30 mouse cellular contexts compared by ENCODE assay signal in the genomic region with DNA sequence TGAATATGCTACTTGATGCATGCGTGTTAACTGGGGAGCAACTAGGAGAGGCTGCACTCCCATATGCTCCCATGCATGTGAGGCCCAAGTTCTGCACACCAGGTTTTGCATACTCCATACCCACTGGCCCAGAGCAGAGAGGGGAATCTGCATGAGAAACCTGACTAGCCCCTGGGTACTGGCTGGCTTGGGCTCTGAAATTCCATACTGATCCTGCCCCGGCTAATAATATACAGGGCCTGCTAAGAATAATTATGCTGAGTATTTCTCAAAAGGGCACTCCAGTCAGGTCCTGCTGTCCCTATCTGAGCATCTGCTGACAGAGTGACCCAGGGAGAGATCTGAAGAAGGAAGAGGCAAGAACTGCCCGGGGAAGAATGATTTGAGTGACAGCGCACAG.
A peak's percentile ranks its signal among the peaks of the same experiment; 100 is the strongest.
DNase-seq lines count a peak whose midpoint lies in the region; ATAC-seq lines count a peak whose summit lies in the region.
"Had no signal": no experiment of that assay in that cellular context is flagged by ENCODE, and none has a peak within 500 bp of the region (broad histone marks: within the 10 kb centered on the region; RNA-seq: fewer than 3 reads in every experiment).

No protein-coding gene starts in this region.

- no peak for DNase-seq in hindbrain, embryonic 10.5 days (ENCODE audit: low spot score)
- DNase-seq in midbrain, embryonic 11.5 days (ENCODE audit: low spot score, missing footprints) = no peak
- peak; percentile 67 for DNase-seq in gastrocnemius, postnatal 25 days
- DNase-seq in skeletal muscle tissue, adult 2 months (ENCODE audit: low read depth, low spot score) = peak; percentile 84
- DNase-seq in kidney, adult 11 months = no peak
- DNase-seq: adrenal gland, postnatal 25 days; B cell, adult 2 months; cerebellum, adult 18-20 months; cerebellum, postnatal 10 days; forebrain, postnatal 0 days; heart, postnatal 36 days; kidney, adult 18-20 months; kidney, postnatal 36 days; liver, embryonic 13.5 days; lung, adult 18-20 months; lung, postnatal 4 days; retina, postnatal 1 day; right cerebral cortex, postnatal 14 days; thymus, adult 18-20 months; thymus, postnatal 25 days had no signal

- no peak overlapping the region for H3K27ac ChIP-seq in hindbrain, embryonic 12.5 days
- H3K27ac ChIP-seq in hindbrain, embryonic 10.5 days = no peak overlapping the region
- peak overlapping the region; percentile 60; the same call in 1 of the 2 replicates for H3K27ac ChIP-seq in midbrain, embryonic 12.5 days (replicated peaks)
- no peak overlapping the region for H3K27ac ChIP-seq in midbrain, embryonic 11.5 days (ENCODE audit: low read depth, low read length)
- H3K27ac ChIP-seq: embryonic facial prominence, embryonic 15.5 days; forebrain, embryonic 12.5 days; heart, embryonic 10.5 days; limb, embryonic 15.5 days; liver, embryonic 13.5 days; neural tube, embryonic 15.5 days had no signal

- no peaks in the 10 kb centered on the region for H3K9me3 ChIP-seq in hindbrain, embryonic 12.5 days (replicated peaks)
- H3K9me3 ChIP-seq in hindbrain, embryonic 10.5 days = no peaks in the 10 kb centered on the region
- H3K9me3 ChIP-seq in midbrain, embryonic 12.5 days = no peaks in the 10 kb centered on the region
- H3K9me3 ChIP-seq in midbrain, embryonic 11.5 days (ENCODE audit: control insufficient read depth, low read length) = no peaks in the 10 kb centered on the region
- H3K9me3 ChIP-seq: embryonic facial prominence, embryonic 15.5 days; forebrain, embryonic 12.5 days; heart, embryonic 10.5 days; limb, embryonic 15.5 days; liver, embryonic 13.5 days; megakaryocyte, embryonic 14.5 days; neural tube, embryonic 15.5 days had no signal

- H3K4me2 ChIP-seq in hindbrain, embryonic 12.5 days (replicated peaks) = no peak overlapping the region
- H3K4me2 ChIP-seq in midbrain, embryonic 12.5 days (replicated peaks) = no peak overlapping the region
- H3K4me2 ChIP-seq in midbrain, embryonic 11.5 days = no peak overlapping the region
- H3K4me2 ChIP-seq: embryonic facial prominence, embryonic 15.5 days; forebrain, embryonic 12.5 days; limb, embryonic 15.5 days; liver, embryonic 13.5 days; neural tube, embryonic 15.5 days had no signal

- no peak overlapping the region for H3K4me3 ChIP-seq in hindbrain, embryonic 12.5 days
- H3K4me3 ChIP-seq in hindbrain, embryonic 10.5 days = no peak overlapping the region
- H3K4me3 ChIP-seq in midbrain, embryonic 12.5 days = no peak overlapping the region
- H3K4me3 ChIP-seq in midbrain, embryonic 11.5 days (ENCODE audit: low read depth, low read length) = no peak overlapping the region
- H3K4me3 ChIP-seq: embryonic facial prominence, embryonic 15.5 days; forebrain, embryonic 12.5 days; heart, embryonic 10.5 days; limb, embryonic 15.5 days; liver, embryonic 13.5 days; megakaryocyte, embryonic 14.5 days; neural tube, embryonic 15.5 days had no signal

- ATAC-seq in hindbrain, embryonic 12.5 days (ENCODE audit: low FRiP score) = peak; percentile 46; the same call in 1 of the 2 replicates
- ATAC-seq in midbrain, embryonic 12.5 days (ENCODE audit: low FRiP score, low read depth) = peak; percentile 9; the same call in 1 of the 2 replicates
- no peak for ATAC-seq in midbrain, embryonic 11.5 days (ENCODE audit: low FRiP score)
- ATAC-seq: forebrain, postnatal 0 days; inflammation-experienced regulatory T-cells, adult 6 months; lung, postnatal 0 days had no signal

- no peaks in the 10 kb centered on the region for H3K36me3 ChIP-seq in hindbrain, embryonic 12.5 days
- no peaks in the 10 kb centered on the region for H3K36me3 ChIP-seq in hindbrain, embryonic 10.5 days
- no peaks in the 10 kb centered on the region for H3K36me3 ChIP-seq in midbrain, embryonic 12.5 days
- H3K36me3 ChIP-seq in midbrain, embryonic 11.5 days (ENCODE audit: control insufficient read depth, insufficient read depth, low read length) = no peaks in the 10 kb centered on the region
- H3K36me3 ChIP-seq: embryonic facial prominence, embryonic 15.5 days; forebrain, embryonic 12.5 days; heart, embryonic 10.5 days; limb, embryonic 15.5 days; liver, embryonic 13.5 days; neural tube, embryonic 15.5 days had no signal

- H3K9ac ChIP-seq in hindbrain, embryonic 12.5 days = no peak overlapping the region
- H3K9ac ChIP-seq in midbrain, embryonic 12.5 days (replicated peaks) = no peak overlapping the region
- H3K9ac ChIP-seq in midbrain, embryonic 11.5 days (ENCODE audit: low read length) = no peak overlapping the region
- H3K9ac ChIP-seq: embryonic facial prominence, embryonic 15.5 days; forebrain, embryonic 12.5 days; forebrain, postnatal 0 days; limb, embryonic 15.5 days; liver, embryonic 13.5 days; neural tube, embryonic 15.5 days had no signal

- H3K4me1 ChIP-seq in hindbrain, embryonic 12.5 days = peaks cover 12% of the 10 kb centered on the region; the same call in 1 of the 2 replicates
- H3K4me1 ChIP-seq in hindbrain, embryonic 10.5 days (replicated peaks) = peaks cover 33% of the 10 kb centered on the region
- peaks cover 20% of the 10 kb centered on the region for H3K4me1 ChIP-seq in midbrain, embryonic 12.5 days
- H3K4me1 ChIP-seq in midbrain, embryonic 11.5 days (ENCODE audit: control insufficient read depth, insufficient read depth, low read length) = peaks cover 12% of the 10 kb centered on the region
- H3K4me1 ChIP-seq: embryonic facial prominence, embryonic 15.5 days; heart, embryonic 10.5 days; limb, embryonic 15.5 days; liver, embryonic 13.5 days had no signal

- H3K27me3 ChIP-seq in hindbrain, embryonic 12.5 days = no peaks in the 10 kb centered on the region
- no peaks in the 10 kb centered on the region for H3K27me3 ChIP-seq in hindbrain, embryonic 10.5 days (ENCODE audit: insufficient read depth, poor library complexity, severe bottlenecking)
- no peaks in the 10 kb centered on the region for H3K27me3 ChIP-seq in midbrain, embryonic 12.5 days
- no peaks in the 10 kb centered on the region for H3K27me3 ChIP-seq in midbrain, embryonic 11.5 days (ENCODE audit: control insufficient read depth, insufficient read depth, low read length)
- H3K27me3 ChIP-seq: embryonic facial prominence, embryonic 15.5 days; forebrain, embryonic 12.5 days; limb, embryonic 15.5 days; neural tube, embryonic 15.5 days had no signal

- 67% methylated on average over 4 of the region's 4 CpGs for WGBS in hindbrain, embryonic 12.5 days
- 72% methylated on average over 4 of the region's 4 CpGs for WGBS in hindbrain, embryonic 10.5 days
- 73% methylated on average over 4 of the region's 4 CpGs for WGBS in midbrain, embryonic 12.5 days
- 71% methylated on average over 4 of the region's 4 CpGs for WGBS in midbrain, embryonic 11.5 days

Comparison
In these comparisons a context has a peak if more than half of its experiments do, and no peak if none do; other contexts are left out.
1. DNase-seq: peak in gastrocnemius, postnatal 25 days (single experiment) and skeletal muscle tissue, adult 2 months (single experiment); none in hindbrain, embryonic 10.5 days (single experiment), midbrain, embryonic 11.5 days (single experiment) and kidney, adult 11 months (single experiment).